32 mouse cellular contexts compared by ENCODE assay signal in the genomic region with DNA sequence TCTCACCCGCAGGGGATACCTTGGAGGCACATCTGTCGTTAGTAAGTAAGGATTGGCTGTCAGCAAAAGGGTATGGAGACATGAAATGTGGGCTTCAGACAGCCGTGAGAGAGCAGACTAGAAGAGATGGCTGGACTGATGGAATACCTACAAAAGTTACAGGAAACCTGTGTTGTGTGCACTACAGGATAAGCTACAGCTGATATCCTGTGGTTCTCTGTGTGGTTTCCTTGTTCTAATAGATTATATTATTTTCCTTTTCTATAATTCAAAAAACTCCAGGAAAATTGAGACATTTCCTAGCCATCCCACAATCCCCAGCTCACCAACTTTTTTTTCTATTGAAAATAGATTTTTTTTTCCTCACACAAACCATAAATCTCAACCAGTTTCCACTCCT. TPM values are rescaled to one million over a fixed set of nuclear protein-coding genes. Genes with fewer than 3 reads are reported as not detected.
DNase-seq lines count a peak whose midpoint lies in the region; ATAC-seq and TF ChIP-seq lines count a peak whose summit lies in the region.
"Had no signal": no experiment of that assay in that cellular context is flagged by ENCODE, and none has a peak within 500 bp of the region (broad histone marks: within the 10 kb centered on the region; RNA-seq: fewer than 3 reads in every experiment).

No protein-coding gene starts in this region.

- peak; percentile 28 for DNase-seq in liver, embryonic 11.5 days (ENCODE audit: low spot score)
- DNase-seq in liver, postnatal 0 days = no peak
- no peak for DNase-seq in natural killer cell, adult 2 months (ENCODE audit: low spot score in 2 of 2)
- DNase-seq in kidney, adult 18-20 months = no peak
- DNase-seq: adrenal gland, adult 8-10 months; adrenal gland, postnatal 25 days; B cell, adult 2 months; cerebellum, adult 11-12 months; cerebellum, adult 8-10 months; cerebellum, postnatal 10 days; cerebellum, postnatal 36 days; forebrain, postnatal 0 days; gastrocnemius, adult 2 months; gastrocnemius, postnatal 14 days; heart, adult 11 months; heart, postnatal 10 days; heart, postnatal 36 days had no signal

- 30% methylated on average over 3 of the region's 3 CpGs for WGBS in liver, embryonic 11.5 days
- WGBS in liver, postnatal 0 days (ENCODE audit: insufficient replicate concordance) = 30% methylated on average over 3 of the region's 3 CpGs

- no peak overlapping the region; the same call in 1 of the 2 replicates for H3K27ac ChIP-seq in liver, embryonic 11.5 days (ENCODE audit: low read depth, low read length)
- H3K27ac ChIP-seq in liver, postnatal 0 days (ENCODE audit: low read depth) = no peak overlapping the region
- H3K27ac ChIP-seq: forebrain, embryonic 10.5 days; gastrocnemius, adult 2 months; heart, embryonic 15.5 days; hindbrain, embryonic 13.5 days; intestine, embryonic 15.5 days had no signal

- ATAC-seq in liver, embryonic 11.5 days (replicated peaks; ENCODE audit: low FRiP score) = no peak
- ATAC-seq in liver, postnatal 0 days = no peak
- peak; percentile 76 to 83 for ATAC-seq in hematopoietic stem cell, adult 5-6 weeks (replicated peaks in 1 of 2; ENCODE audit: insufficient read depth in 1 of 2, low FRiP score in 2 of 2, low TSS enrichment in 1 of 2, low read depth in 1 of 2, poor library complexity in 2 of 2, severe bottlenecking in 2 of 2)
- 0 out of 2 replicates have a peak, but pooled peaks have one; percentile 35 for ATAC-seq in megakaryocyte-erythroid progenitor cell, adult 5-6 weeks (replicated peaks; ENCODE audit: low FRiP score, low TSS enrichment, poor library complexity, severe bottlenecking)
- ATAC-seq: activated CD4-positive, CD25-positive, alpha-beta regulatory T cell, adult 4 months; forebrain, embryonic 14.5 days; forebrain, postnatal 0 days; hindbrain, embryonic 16.5 days; intestine, embryonic 15.5 days had no signal

- no peak overlapping the region for H3K4me2 ChIP-seq in liver, embryonic 11.5 days
- H3K4me2 ChIP-seq in liver, postnatal 0 days (ENCODE audit: low read depth, low read length) = no peak overlapping the region
- H3K4me2 ChIP-seq: heart, embryonic 12.5 days; heart, embryonic 15.5 days; hindbrain, embryonic 13.5 days; intestine, embryonic 15.5 days had no signal

- no peak overlapping the region for H3K9ac ChIP-seq in liver, embryonic 11.5 days (ENCODE audit: low read depth, low read length)
- no peak overlapping the region for H3K9ac ChIP-seq in liver, postnatal 0 days (replicated peaks)
- H3K9ac ChIP-seq: forebrain, postnatal 0 days; heart, embryonic 12.5 days; heart, embryonic 15.5 days; hindbrain, embryonic 13.5 days; intestine, embryonic 15.5 days had no signal

- no peak overlapping the region for H3K4me3 ChIP-seq in liver, embryonic 11.5 days (ENCODE audit: low read depth, low read length)
- no peak overlapping the region for H3K4me3 ChIP-seq in liver, postnatal 0 days (ENCODE audit: low read depth, low read length)
- H3K4me3 ChIP-seq: forebrain, embryonic 10.5 days; gastrocnemius, adult 2 months; heart, embryonic 12.5 days; heart, embryonic 15.5 days; hindbrain, embryonic 13.5 days; intestine, embryonic 15.5 days had no signal

- H3K36me3 ChIP-seq in liver, embryonic 11.5 days (ENCODE audit: control insufficient read depth, insufficient read depth, low read length) = no peaks in the 10 kb centered on the region
- no peaks in the 10 kb centered on the region for H3K36me3 ChIP-seq in liver, postnatal 0 days (replicated peaks; ENCODE audit: insufficient read depth, low read length)
- H3K36me3 ChIP-seq: forebrain, embryonic 10.5 days; G1E; heart, embryonic 12.5 days; heart, embryonic 15.5 days; hindbrain, embryonic 13.5 days; intestine, embryonic 15.5 days had no signal

- TF ChIP-seq CTCF in liver, postnatal 0 days (IDR thresholded peaks at IDR 0.05; ENCODE audit: low read depth) = no peak

- H3K4me1 ChIP-seq in liver, embryonic 11.5 days (replicated peaks; ENCODE audit: control insufficient read depth, insufficient read depth, low read length) = peaks cover 15% of the 10 kb centered on the region
- no peaks in the 10 kb centered on the region for H3K4me1 ChIP-seq in liver, postnatal 0 days (ENCODE audit: insufficient read depth)
- H3K4me1 ChIP-seq: forebrain, embryonic 10.5 days; hindbrain, embryonic 13.5 days; intestine, embryonic 15.5 days had no signal

- H3K27me3 ChIP-seq in liver, embryonic 11.5 days (replicated peaks; ENCODE audit: control insufficient read depth, insufficient read depth, low read length) = no peaks in the 10 kb centered on the region
- H3K27me3 ChIP-seq in liver, postnatal 0 days (ENCODE audit: insufficient read depth, low read length) = no peaks in the 10 kb centered on the region
- H3K27me3 ChIP-seq: CH12.LX; heart, embryonic 12.5 days; heart, embryonic 15.5 days; hindbrain, embryonic 13.5 days; intestine, embryonic 15.5 days had no signal

- H3K9me3 ChIP-seq in liver, embryonic 11.5 days (ENCODE audit: control insufficient read depth, low read length) = no peaks in the 10 kb centered on the region
- H3K9me3 ChIP-seq in liver, postnatal 0 days (ENCODE audit: low read length) = no peaks in the 10 kb centered on the region
- H3K9me3 ChIP-seq: forebrain, embryonic 10.5 days; G1E; heart, embryonic 12.5 days; heart, embryonic 15.5 days; hindbrain, embryonic 13.5 days; intestine, embryonic 15.5 days had no signal

- no peak for TF ChIP-seq EP300 in liver, postnatal 0 days (IDR thresholded peaks at IDR 0.05; ENCODE audit: low read depth)

RNA-seq across cellular contexts. Expression of gene Frem3, which starts 52.6 kb away (rescaled TPM):
- polyA plus RNA-seq in liver, embryonic 11.5 days (2014; fragmentation: Nextera tagmentation; extraction: Ambion mirVana) = 0.04 and 0.14 TPM in 2 replicates
- 0.08 and 0.12 TPM in 2 replicates for polyA plus RNA-seq in liver, postnatal 0 days (2015; fragmentation: Nextera tagmentation; extraction: Ambion mirVana)
- not detected in 2 replicates for total RNA-seq in hematopoietic stem cell, adult 5-6 weeks (2017)
- not detected in 2 replicates for total RNA-seq in megakaryocyte-erythroid progenitor cell, adult 5-6 weeks (2014; fragmentation: Nextera tagmentation)
- not detected in 2 replicates for total RNA-seq in megakaryocyte-erythroid progenitor cell, adult 5-6 weeks (2017)
- total RNA-seq: adrenal gland, adult 8-10 months; adrenal gland, postnatal 25 days; CH12.LX; gastrocnemius, adult 2 months; gastrocnemius, postnatal 14 days; gastrocnemius, postnatal 4 days; heart, adult 8-10 months had no signal
- polyA plus RNA-seq: activated CD4-positive, CD25-positive, alpha-beta regulatory T cell, adult 4 months; embryonic facial prominence, embryonic 11.5 days; forebrain, embryonic 10.5 days; G1E had no signal

Comparison
In these comparisons a context has a peak if more than half of its experiments do, and no peak if none do; other contexts are left out.
1. ATAC-seq: peak in hematopoietic stem cell, adult 5-6 weeks (2 of 2) and megakaryocyte-erythroid progenitor cell, adult 5-6 weeks (single experiment); none in liver, embryonic 11.5 days (single experiment) and liver, postnatal 0 days (single experiment).